Mouse (Mus musculus): Measurements from ENCODE around the gene Klk6. TPM values are rescaled to one million over a fixed set of nuclear protein-coding genes. Genes with fewer than 3 reads are reported as not detected.

The Klk6 gene
- total RNA-seq, 2 experiments from 2014 or later = not detected

DNA sequence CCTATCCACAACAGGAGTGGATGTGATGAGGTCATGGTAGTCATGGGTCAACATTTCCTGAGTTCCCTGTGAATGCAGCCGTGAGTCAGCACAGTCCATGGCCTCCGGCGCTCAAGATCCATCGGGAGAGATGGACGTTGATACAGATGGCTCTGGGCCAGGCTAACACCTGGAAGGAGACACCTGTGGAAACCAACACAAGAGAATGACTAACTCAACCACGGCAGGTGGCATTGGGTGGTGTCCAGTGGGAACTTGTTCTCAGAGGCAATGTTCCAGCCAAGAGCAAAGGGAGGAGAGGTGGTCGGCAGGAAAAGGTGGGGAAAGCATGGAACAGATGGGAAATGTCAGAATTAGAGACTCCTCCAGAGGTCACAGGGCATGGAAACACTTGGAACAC, 2.7 kb upstream of the Klk6 start:
- DNase-seq = no peak

DNA sequence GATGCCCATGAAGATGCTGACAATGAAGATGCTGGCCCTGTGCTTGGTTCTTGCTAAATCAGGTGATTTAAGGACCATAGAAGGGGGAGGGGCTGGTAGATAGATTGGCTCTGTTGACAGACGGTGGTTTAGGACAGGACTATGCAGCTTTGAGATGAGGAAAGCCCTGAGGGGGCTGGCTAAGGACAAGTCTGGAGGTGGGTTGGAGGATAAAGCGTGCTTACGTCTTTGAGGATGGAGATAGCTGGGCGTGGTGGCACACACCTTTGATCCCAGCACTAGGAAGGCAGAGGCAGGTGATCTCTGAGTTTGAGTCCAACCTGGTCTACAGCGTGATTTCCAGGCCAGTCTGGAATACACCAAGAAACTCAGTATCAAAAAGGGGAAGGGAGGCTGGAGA, 1.8 kb downstream of the Klk6 start:
- DNase-seq = no peak

DNA sequence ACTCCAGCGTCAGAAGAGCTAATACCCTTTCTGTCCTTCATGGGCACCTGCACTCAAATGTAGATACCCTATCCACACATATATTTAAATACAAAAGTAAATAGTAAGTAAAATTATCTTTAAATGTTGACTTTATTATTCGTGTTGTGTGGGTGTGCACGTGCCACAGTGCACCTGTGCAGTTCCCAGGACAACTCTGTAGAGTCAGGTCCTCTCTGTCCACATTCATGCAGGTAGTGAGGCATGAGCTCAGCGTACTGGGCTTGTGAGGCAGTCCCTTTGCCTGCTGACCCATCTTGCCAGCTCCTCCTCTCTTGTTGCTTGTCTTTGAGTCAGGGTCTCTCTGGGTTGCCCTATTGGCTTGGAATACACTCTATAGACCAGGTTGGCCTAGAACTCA, 3.4 kb downstream of the Klk6 start:
- no peak for DNase-seq

DNA sequence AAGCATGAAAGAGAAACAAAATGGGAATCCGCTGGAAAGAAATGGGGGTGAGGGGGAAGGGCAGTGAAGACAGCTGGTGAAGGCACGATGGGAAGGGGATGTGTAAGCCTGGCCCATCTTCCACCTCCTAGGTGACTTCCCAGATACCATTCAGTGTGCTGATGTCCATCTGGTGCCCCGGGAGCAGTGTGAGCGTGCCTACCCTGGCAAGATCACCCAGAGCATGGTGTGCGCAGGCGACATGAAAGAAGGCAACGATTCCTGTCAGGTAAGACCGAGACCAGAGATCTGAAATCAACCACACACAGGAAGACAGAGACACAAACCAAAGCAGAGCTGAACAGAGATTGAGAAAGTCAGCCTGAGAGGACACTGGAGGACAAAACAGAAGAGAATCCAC, 4.7 kb downstream of the Klk6 start:
- no peak for DNase-seq

DNA sequence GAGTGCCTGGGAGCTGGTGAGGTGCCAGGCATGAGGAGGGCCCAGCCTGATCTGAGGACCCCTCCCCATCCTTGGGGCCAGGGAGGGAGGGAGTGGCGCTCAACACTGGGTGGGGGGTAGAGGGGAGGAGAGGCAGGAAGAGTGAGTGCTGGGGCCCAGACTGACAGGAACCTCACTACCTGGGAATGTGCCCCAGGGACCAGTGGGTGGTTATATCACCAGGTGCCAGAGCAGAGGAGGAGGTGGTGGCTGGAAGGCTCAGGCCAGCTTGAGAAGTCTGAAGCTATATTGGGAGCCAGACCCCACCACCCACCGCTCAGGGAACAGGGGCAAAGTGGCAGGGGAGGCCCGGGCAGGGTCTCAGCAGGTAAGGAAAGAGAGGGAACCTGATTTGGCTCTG, 17.4 kb downstream of the Klk6 start, which contains the start of gene Klk5:
Gene Klk5, plus strand, starts transcription at position 271 of the 400 bp plus-strand sequence.
- no peak for DNase-seq

DNA sequence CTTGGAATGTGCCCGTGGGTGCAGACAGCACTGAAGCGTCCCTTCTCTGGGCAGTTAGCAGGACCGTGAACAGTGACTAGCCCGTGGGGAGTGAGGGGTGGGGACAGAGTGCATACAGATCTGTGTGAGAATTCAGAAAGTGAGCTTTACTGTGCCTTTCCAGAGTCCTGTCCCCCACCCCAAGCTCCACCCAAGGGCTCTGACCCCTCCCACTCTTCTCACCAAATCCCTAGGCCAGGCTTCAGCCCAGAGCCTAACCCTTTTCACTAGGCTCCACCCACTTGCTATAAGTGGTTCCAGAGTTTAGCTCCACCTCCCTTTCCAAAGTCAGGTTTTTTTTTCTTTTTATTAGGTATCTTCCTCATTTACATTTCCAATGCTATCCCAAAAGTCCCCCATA, 19.5 kb downstream of the Klk6 start:
- no peak for DNase-seq

DNA sequence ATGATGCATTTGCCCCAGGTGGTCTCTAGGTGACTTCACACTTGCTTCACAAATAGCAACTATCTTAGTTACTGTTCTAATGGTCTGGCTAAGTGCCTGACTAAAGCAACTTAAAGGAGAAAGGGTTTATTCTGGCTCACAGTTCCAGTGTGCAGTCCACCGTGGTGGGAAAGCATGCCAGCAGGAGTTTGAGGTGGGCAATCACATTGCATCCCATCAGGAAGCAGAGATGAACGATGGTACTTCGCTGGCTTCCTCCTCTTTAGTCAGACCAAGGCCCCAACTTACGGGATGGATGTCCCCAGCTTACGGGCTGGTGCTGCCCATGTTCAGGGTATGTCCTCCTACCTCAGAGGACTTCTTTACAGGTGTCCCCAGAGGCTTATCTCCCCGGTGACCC, 27.3 kb downstream of the Klk6 start:
- no peak for DNase-seq

DNA sequence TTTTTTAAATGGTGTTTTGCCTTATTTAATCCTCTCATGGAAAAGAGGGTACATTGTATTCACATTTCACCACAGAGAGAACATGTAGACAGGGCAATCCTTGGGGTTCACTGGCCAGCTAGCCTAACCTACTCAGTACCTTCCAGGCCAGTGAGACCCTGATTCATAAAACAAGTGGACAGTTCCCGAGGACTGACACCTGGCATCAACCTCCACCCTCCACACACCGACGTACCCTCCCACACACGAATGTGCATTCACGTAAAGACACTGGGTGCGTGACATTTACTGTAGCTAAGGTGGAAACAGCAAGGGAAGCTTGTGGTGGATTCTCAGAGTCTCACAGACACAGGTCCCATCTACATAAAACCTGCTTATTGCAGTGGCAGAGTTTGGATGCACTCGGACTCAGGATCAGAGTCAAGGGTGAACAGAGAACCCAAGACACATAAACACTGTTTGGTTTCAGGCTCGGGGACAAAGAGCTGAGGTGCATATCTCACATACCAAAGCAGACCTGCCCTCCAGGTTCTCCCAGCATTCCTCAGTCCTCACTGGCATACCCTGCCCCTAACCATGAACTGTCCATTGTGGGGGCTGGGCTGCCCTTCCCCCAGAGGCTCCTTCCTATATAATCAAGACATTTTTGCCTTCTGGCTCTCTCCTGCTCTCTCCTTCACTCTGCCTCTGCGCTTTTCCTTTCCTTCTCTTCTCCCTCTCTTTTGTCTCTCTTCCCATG, 30.5 kb downstream of the Klk6 start:
- no peak for DNase-seq

DNA sequence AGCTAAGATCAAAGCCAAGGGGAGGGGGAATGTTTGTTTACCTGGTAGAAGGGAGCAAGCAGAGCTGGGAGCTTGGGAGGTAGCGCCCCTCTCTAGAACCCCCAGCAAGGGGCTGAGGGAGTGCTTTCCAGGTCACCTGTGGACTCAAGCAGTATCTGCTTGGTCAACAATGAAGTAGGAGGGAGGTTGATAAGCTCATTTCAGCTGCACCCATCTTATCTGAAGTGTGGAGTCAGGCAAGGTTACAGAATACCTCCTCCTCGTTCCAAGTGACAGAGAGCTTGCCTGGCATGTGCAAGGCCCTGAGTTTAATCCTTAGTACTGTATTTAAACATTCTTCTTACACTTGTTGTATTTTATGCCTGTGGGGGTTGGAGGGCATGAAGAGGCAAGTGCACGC, 31.4 kb downstream of the Klk6 start:
- no peak for DNase-seq

DNA sequence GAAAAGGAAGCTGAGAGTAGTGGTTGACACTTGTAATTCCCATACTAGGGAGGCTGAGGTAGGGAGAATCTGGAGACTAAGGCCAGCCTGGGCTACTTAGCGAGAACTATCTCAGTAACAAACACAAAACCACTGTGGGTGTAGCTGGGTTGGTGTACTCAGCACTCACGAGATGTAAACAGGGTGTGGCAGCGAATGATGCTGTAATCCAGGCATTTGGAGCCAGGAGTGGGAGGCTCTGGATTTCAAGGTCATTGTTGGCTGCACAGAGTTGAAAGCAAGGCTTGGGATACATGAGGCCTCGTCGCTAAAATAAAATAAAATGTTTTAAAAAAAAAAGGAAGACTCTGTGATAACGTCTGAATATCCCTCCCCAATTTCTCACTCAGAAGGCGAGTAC, 32.0 kb downstream of the Klk6 start:
- DNase-seq = no peak

DNA sequence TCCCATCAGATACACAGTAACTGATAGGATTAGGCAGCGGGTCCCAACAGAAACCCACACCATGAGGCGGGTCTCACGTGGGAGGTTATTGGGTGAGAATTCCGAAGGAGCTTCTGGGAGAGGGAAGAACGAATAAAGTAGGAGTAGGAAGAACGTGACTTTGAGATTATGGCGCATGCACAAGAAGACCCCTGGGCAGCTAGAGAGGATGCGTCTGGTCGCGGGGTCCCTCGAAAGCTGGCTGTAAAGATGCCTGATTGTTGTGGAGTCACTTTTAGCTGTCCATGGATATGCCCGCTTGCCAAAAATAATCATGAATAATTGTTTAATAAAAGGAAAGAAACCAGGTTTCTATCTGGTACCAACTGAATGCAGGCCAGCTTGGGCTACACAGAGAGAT, 33.2 kb downstream of the Klk6 start:
- DNase-seq = no peak

DNA sequence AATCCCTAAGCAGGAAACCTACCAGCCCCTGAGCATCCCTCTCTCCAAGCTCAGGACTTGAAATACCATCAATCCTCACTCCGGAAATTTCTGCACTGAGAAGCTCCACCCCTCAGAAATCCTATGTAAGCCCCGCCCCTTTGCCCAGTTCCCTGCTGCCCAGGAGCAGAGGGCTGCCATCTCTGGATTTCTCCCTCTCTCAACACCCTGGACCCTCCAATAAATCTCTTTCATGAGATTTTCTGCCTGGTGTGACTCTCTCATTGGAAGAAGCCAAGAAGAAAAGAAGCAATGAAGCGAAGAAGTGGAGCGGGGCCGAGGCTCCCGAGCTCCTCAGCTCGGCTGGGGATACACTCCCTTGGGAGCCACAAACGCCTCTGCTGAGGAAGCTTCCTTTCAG, 36.1 kb downstream of the Klk6 start:
- DNase-seq = no peak

DNA sequence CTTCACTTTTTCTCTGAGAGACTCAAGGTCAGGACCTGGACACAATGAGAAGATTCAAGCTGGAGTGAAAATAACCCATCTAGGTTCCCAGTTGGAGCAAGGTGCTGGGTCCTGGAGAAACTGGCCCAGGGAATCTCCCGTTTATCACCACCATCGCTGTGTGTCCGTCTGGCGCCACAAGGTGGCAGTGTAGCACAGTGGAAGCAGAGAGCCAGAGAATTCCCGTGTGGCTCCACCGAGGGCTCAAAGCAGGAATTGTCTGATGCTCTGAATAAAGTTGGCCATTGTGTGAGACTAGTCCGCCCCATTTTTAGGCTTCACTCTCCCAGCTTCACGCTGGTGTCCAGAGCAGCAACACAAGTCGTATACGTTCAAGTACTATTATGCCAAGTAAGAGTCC, 48.9 kb downstream of the Klk6 start:
- peak; percentile 35 to 66 for DNase-seq

DNA sequence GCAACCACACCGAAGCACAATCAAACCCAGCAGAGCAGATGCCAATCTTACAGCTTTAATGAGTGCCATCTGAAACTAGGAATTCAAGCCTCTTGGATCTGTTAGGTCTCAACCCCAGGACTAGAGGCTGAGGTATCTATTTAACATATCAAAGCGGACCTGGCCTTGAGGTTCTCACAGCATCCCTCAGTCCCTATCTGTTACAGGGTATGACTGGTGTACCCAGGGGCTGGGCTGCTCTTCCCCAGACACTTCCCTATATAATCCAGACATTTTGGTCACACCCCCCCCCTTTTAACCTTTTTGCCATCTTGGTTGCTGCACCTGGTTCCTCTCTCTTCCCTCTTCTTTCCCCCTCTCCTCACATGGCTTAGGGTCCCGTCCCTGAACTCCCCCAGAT, 49.4 kb downstream of the Klk6 start:
- no peak for DNase-seq

DNA sequence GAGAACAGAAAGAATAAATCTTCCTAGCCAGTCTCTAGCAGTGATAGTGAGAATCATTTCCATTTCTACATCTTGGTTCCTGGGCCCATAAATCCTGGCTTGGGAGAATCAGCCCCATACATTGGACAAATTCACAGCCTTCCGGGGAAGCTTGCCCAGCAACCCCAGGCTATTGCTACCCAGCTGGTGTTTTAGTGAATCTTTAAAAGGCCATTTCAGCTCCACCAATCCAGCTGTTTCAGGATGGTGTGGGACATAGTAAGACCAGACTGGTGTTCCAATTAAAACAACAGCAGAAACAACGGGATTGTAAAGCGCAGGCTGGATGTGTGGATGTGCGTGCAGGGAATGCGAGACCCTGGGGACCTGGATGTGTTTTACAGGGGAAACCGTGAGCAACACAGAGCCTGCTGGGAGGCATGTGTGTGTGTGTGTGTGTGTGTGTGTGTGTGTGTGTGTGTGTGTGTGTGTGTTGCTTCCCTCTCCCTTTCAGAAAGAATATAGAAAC, 50.6 kb downstream of the Klk6 start:
- DNase-seq = no peak

DNA sequence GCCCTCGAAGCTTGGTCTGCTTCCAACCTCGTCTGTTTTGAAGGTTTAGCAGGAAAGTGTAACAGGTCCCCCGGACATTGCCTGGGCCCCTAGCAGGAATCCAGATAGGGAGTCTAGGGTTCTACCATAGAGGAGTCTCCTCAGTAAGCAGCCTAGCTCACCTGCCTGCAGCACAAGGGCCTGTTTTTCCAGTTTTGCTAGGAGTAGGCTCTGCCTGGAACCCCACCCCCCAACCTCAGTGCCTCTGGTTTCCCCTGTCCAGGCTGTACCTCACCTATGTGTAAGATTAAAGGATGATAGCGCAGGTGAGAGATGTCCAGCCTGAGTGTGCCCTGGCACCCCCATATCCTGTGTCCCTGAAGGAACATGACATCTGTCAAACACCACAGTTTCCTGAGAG, 52.1 kb downstream of the Klk6 start:
- no peak for DNase-seq

DNA sequence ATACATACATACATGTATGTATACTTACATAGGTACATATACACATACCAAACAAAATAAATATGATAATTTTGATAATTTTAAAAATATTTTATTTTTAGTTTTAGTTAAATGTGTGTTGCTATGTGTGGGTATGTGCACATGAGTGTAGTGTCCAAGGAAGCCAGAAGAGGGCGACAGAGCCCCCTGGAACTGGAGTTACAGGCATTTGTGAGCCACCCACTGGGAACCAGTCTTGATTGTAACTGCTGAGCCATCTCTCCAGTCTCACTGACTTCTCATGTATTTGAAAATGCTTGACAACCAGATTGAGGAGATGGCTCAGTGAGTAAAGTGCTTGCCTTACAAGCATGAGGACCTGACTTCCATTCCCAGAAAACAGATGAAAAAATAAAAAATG, 54.0 kb downstream of the Klk6 start:
- DNase-seq = no peak

DNA sequence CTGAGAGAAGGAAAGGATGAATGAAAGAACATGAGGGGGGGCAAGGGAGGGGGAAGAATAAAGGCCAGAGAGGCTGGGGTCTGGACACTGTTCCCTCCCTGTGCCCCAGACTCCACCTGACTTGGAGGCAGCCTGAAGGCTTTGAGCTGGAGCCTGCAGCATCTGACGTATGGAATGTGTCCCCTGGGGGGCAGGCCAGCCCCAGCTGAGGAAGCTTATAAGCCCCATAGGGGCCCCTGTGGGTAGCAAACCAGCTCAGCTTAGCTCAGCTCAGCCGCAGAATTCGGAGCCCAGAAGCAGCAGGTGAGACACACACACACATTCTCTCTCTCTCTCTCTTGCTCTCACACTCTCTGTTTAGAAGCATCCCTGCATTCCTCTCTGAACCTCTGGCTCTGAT, 56.6 kb downstream of the Klk6 start, which contains the start of gene Klk4:
Gene Klk4, plus strand, starts transcription at position 249 of the 400 bp plus-strand sequence.
- DNase-seq = no peak

Other genes with a start within 250 kb of the Klk6 start
- 1 to 10 TPM; 4.4 to 8.2 TPM for gene Zfp719, start 244.9 kb upstream of the Klk6 start, total RNA-seq (2021)
- not detected for gene Zfp819, start 217.3 kb upstream of the Klk6 start, total RNA-seq (2021)
- not detected for gene Ceacam18, start 189.8 kb upstream of the Klk6 start, total RNA-seq (2021)
- 1 to 10 TPM; 1.4 to 1.6 TPM for gene Siglece, start 164.3 kb upstream of the Klk6 start, total RNA-seq (2021)
- gene Ctu1, start 152.5 kb upstream of the Klk6 start, total RNA-seq (2021) = 1 to 10 TPM; 2.7 to 3.1 TPM
- under 1 TPM; 0.23 to 0.47 TPM for gene Klk14, start 134.1 kb upstream of the Klk6 start, total RNA-seq (2021)
- gene Klk13, start 111.9 kb upstream of the Klk6 start, total RNA-seq (2021) = not detected
- gene Klk12, start 55.6 kb upstream of the Klk6 start, total RNA-seq (2021) = not detected
- under 1 TPM in 1 of 2 experiments, not detected in 1; 0.30 TPM for gene Klk11, start 49.9 kb upstream of the Klk6 start, total RNA-seq (2021)
- gene Klk10, start 43.5 kb upstream of the Klk6 start, total RNA-seq (2021) = under 1 TPM; 0.20 to 0.49 TPM
- not detected for gene Klk9, start 32.6 kb upstream of the Klk6 start, total RNA-seq (2021)
- 10 to 100 TPM in 1 of 2 experiments, 1 to 10 TPM in 1; 8.9 to 10.2 TPM for gene Klk8, start 26.9 kb upstream of the Klk6 start, total RNA-seq (2021)
- not detected for gene Klk7, start 13.2 kb upstream of the Klk6 start, total RNA-seq (2021)
- not detected for gene Klk5, start 17.5 kb downstream of the Klk6 start, total RNA-seq (2021)
- not detected for gene Klk4, start 56.7 kb downstream of the Klk6 start, total RNA-seq (2021)
- not detected for gene Klk15, start 109.2 kb downstream of the Klk6 start, total RNA-seq (2021)
- gene Klk1b8, start 126.2 kb downstream of the Klk6 start, total RNA-seq (2021) = not detected
- not detected for gene Klk1b1, start 142.3 kb downstream of the Klk6 start, total RNA-seq (2021)
- not detected for gene Klk1b9, start 151.6 kb downstream of the Klk6 start, total RNA-seq (2021)
- gene Klk1b11, start 171.4 kb downstream of the Klk6 start, total RNA-seq (2021) = not detected
- gene Klk1b26, start 187.7 kb downstream of the Klk6 start, total RNA-seq (2021) = 1 to 10 TPM; 2.8 to 4.1 TPM
- gene Klk1b27, start 227.8 kb downstream of the Klk6 start, total RNA-seq (2021) = not detected

Data from heart, adult 18-20 months (tissue).